Mouse (Mus musculus): Measurements from ENCODE around the gene Golga3. TPM values are rescaled to one million over a fixed set of nuclear protein-coding genes. Genes with fewer than 3 reads are reported as not detected.

The Golga3 gene
- polyA plus RNA-seq, 1 experiment from 2014 or later = 26.0 TPM

GRCm38 (mm10) chr5:110169374-110169773 is 7.1 kb upstream of the Golga3 start:
- DNase-seq (ENCODE audit: low spot score) = no peak
- no peak for ATAC-seq (ENCODE audit: low FRiP score)
- H3K36me3 ChIP-seq (ENCODE audit: control insufficient read depth, insufficient read depth, low read length) = no peaks in the 10 kb centered on the region
- no peak overlapping the region for H3K4me2 ChIP-seq (replicated peaks; ENCODE audit: low read depth, low read length)
- no peaks in the 10 kb centered on the region for H3K27me3 ChIP-seq (ENCODE audit: control insufficient read depth, insufficient read depth, low read length)
- H3K27ac ChIP-seq (ENCODE audit: low read depth, low read length) = no peak overlapping the region
- no peak overlapping the region for H3K9ac ChIP-seq (ENCODE audit: low read depth, low read length)
- no peak overlapping the region for H3K4me3 ChIP-seq (ENCODE audit: low read depth, low read length)
- H3K4me1 ChIP-seq (replicated peaks; ENCODE audit: control insufficient read depth, insufficient read depth, low read length) = no peaks in the 10 kb centered on the region
- 93% methylated on average over 4 of the region's 4 CpGs for WGBS
- H3K9me3 ChIP-seq (ENCODE audit: control insufficient read depth, low read length) = no peaks in the 10 kb centered on the region

GRCm38 (mm10) chr5:110177021-110177420 is 520 bp downstream of the Golga3 start:
- WGBS = 5% methylated on average over 19 of the region's 19 CpGs
- peak overlapping the region; percentile 64 for H3K4me2 ChIP-seq (replicated peaks; ENCODE audit: low read depth, low read length)
- peak; percentile 55; the same call in 1 of the 2 replicates for ATAC-seq (ENCODE audit: low FRiP score)
- peak overlapping the region; percentile 89 for H3K9ac ChIP-seq (ENCODE audit: low read depth, low read length)
- no peak for DNase-seq (ENCODE audit: low spot score)
- no peak overlapping the region; the same call in 1 of the 2 replicates for H3K27ac ChIP-seq (ENCODE audit: low read depth, low read length)
- no peaks in the 10 kb centered on the region for H3K4me1 ChIP-seq (replicated peaks; ENCODE audit: control insufficient read depth, insufficient read depth, low read length)
- no peaks in the 10 kb centered on the region for H3K9me3 ChIP-seq (ENCODE audit: control insufficient read depth, low read length)
- H3K27me3 ChIP-seq (ENCODE audit: control insufficient read depth, insufficient read depth, low read length) = no peaks in the 10 kb centered on the region
- H3K4me3 ChIP-seq (ENCODE audit: low read depth, low read length) = peak overlapping the region; percentile 82
- no peaks in the 10 kb centered on the region for H3K36me3 ChIP-seq (ENCODE audit: control insufficient read depth, insufficient read depth, low read length)

DNA sequence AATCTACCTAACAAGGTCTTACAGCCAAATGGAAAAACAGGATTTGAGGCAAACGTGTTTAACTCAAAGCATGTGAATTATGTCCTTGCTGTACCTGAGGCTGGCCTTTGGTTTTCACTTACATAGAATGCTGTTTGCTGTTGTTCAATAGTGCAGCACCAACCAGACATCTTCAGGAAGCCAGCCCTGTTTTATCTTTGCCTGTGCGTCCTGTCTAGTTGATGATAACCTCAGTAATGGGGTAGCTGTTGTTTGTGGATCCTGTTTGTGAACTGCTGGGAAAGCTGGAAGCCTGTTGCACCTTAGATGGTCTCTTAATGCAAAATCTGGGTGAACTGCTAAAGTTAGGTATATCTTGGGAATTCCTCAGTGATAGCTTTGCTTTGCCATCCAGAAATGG is 2.1 kb downstream of the Golga3 start:
- H3K9me3 ChIP-seq (ENCODE audit: control insufficient read depth, low read length) = no peaks in the 10 kb centered on the region
- H3K27ac ChIP-seq (ENCODE audit: low read depth, low read length) = no peak overlapping the region
- DNase-seq (ENCODE audit: low spot score) (no peak), ATAC-seq (ENCODE audit: low FRiP score) (no peak)
- 90% methylated on average over 2 of the region's 2 CpGs for WGBS
- H3K4me3 ChIP-seq (ENCODE audit: low read depth, low read length) = no peak overlapping the region
- H3K36me3 ChIP-seq (ENCODE audit: control insufficient read depth, insufficient read depth, low read length) = no peaks in the 10 kb centered on the region
- H3K4me2 ChIP-seq (replicated peaks; ENCODE audit: low read depth, low read length) = no peak overlapping the region
- no peaks in the 10 kb centered on the region for H3K4me1 ChIP-seq (replicated peaks; ENCODE audit: control insufficient read depth, insufficient read depth, low read length)
- no peak overlapping the region for H3K9ac ChIP-seq (ENCODE audit: low read depth, low read length)
- no peaks in the 10 kb centered on the region for H3K27me3 ChIP-seq (ENCODE audit: control insufficient read depth, insufficient read depth, low read length)

DNA sequence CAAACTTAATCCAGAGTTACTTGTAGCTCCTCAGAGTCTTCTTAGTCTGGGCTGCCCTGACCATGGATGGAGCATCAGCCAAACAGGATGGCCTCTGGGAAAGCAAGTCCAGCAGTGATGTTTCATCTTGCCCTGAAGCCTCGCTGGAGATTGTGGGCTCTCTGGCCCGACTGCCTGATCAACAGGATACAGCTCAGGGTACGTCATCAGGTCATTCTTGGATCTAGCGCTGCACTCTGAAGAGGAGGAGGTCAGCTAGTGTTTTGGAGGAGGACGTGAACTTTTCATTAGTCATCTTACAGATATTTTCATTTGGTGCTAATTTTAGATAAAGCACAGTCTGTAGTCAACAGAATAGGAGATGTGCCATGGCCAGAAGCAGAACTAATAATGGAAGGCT is 5.2 kb downstream of the Golga3 start:
- H3K4me2 ChIP-seq (replicated peaks; ENCODE audit: low read depth, low read length) = no peak overlapping the region
- H3K27ac ChIP-seq (ENCODE audit: low read depth, low read length) = no peak overlapping the region
- no peaks in the 10 kb centered on the region for H3K4me1 ChIP-seq (replicated peaks; ENCODE audit: control insufficient read depth, insufficient read depth, low read length)
- no peak for DNase-seq (ENCODE audit: low spot score)
- no peak overlapping the region for H3K9ac ChIP-seq (ENCODE audit: low read depth, low read length)
- WGBS = 96% methylated on average over 5 of the region's 5 CpGs
- H3K36me3 ChIP-seq (ENCODE audit: control insufficient read depth, insufficient read depth, low read length) = no peaks in the 10 kb centered on the region
- no peaks in the 10 kb centered on the region for H3K27me3 ChIP-seq (ENCODE audit: control insufficient read depth, insufficient read depth, low read length)
- H3K9me3 ChIP-seq (ENCODE audit: control insufficient read depth, low read length) = no peaks in the 10 kb centered on the region
- no peak for ATAC-seq (ENCODE audit: low FRiP score)
- H3K4me3 ChIP-seq (ENCODE audit: low read depth, low read length) = no peak overlapping the region

DNA sequence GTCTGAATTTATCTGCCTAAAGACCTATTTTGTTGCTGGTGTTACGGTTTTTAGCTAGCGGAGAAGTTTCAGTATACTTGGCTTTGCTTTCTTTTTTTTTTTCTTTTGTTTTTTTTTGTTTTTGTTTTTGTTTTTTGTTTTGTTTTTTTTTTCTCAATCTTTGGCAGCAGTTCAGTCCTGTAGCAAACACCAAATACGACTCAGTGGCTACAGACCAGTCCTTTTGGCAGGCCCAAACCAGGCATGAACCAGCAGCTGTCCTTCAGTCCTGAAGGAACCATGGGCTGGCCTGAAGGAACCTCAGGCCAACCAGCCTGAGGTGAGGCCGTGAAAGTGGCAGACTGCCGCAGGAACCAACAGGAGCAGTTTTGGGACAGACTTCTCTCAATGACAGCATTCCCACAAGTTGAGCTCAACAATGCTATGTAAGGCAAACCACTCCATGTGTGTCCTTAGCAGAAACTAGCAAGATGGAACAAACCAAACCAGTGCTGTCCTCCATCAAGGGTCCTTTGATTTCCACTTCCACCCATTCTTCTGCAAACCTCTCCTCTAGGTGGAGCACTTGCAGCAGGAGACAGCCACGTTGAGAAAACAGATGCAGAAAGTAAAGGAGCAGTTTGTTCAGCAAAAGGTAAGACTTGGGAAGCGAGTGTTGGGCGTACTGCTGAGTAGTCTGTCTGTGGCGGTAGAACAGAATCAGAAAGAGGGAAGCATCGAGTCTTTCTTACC is 26.8 kb downstream of the Golga3 start:
- Histone ChIP-seq H3K27ac (ENCODE audit: low read depth, low read length) (no peak overlapping the region), H3K9ac (ENCODE audit: low read depth, low read length) (no peak overlapping the region), H3K4me1 (replicated peaks; ENCODE audit: control insufficient read depth, insufficient read depth, low read length) (no peaks in the 10 kb centered on the region), H3K9me3 (ENCODE audit: control insufficient read depth, low read length) (no peaks in the 10 kb centered on the region), H3K36me3 (ENCODE audit: control insufficient read depth, insufficient read depth, low read length) (peaks cover 13% of the 10 kb centered on the region), H3K27me3 (ENCODE audit: control insufficient read depth, insufficient read depth, low read length) (no peaks in the 10 kb centered on the region), H3K4me2 (replicated peaks; ENCODE audit: low read depth, low read length) (no peak overlapping the region), H3K4me3 (ENCODE audit: low read depth, low read length) (no peak overlapping the region)
- DNase-seq (ENCODE audit: low spot score) (peak; percentile 12), ATAC-seq (ENCODE audit: low FRiP score) (no peak)
- WGBS = 91% methylated on average over 10 of the region's 10 CpGs

GRCm38 (mm10) chr5:110204777-110205176 is 28.3 kb downstream of the Golga3 start:
- Histone ChIP-seq H3K27ac (ENCODE audit: low read depth, low read length) (no peak overlapping the region), H3K4me1 (replicated peaks; ENCODE audit: control insufficient read depth, insufficient read depth, low read length) (no peaks in the 10 kb centered on the region), H3K9ac (ENCODE audit: low read depth, low read length) (no peak overlapping the region), H3K9me3 (ENCODE audit: control insufficient read depth, low read length) (no peaks in the 10 kb centered on the region), H3K27me3 (ENCODE audit: control insufficient read depth, insufficient read depth, low read length) (no peaks in the 10 kb centered on the region), H3K4me3 (ENCODE audit: low read depth, low read length) (no peak overlapping the region), H3K36me3 (ENCODE audit: control insufficient read depth, insufficient read depth, low read length) (peaks cover 13% of the 10 kb centered on the region), H3K4me2 (replicated peaks; ENCODE audit: low read depth, low read length) (no peak overlapping the region)
- DNase-seq (ENCODE audit: low spot score) (no peak), ATAC-seq (ENCODE audit: low FRiP score) (no peak)
- 82% methylated on average over 6 of the region's 6 CpGs for WGBS

DNA sequence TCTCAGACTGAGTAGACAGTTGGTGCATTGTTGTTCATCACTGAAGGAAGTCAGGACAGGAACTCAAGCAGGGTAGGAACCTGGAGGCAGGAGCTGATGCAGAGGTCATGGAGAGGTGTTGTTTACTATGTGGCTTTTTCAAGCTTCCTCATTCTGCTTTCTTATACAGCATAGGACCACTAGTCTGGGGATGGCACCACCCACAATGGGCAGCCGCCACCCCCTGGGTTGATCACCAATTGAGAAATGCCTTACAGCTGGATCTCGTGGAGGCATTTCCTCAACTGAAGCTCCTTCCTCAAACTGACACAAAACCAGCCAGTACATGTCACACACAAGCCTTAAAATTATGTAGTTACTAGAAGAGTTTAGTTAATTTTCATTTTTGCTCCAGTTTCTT is 34.8 kb downstream of the Golga3 start:
- Histone ChIP-seq H3K27ac (ENCODE audit: low read depth, low read length) (no peak overlapping the region), H3K4me1 (replicated peaks; ENCODE audit: control insufficient read depth, insufficient read depth, low read length) (no peaks in the 10 kb centered on the region), H3K36me3 (ENCODE audit: control insufficient read depth, insufficient read depth, low read length) (peaks cover 5% of the 10 kb centered on the region; the same call in 1 of the 2 replicates), H3K4me2 (replicated peaks; ENCODE audit: low read depth, low read length) (no peak overlapping the region), H3K27me3 (ENCODE audit: control insufficient read depth, insufficient read depth, low read length) (no peaks in the 10 kb centered on the region), H3K9me3 (ENCODE audit: control insufficient read depth, low read length) (no peaks in the 10 kb centered on the region), H3K4me3 (ENCODE audit: low read depth, low read length) (no peak overlapping the region), H3K9ac (ENCODE audit: low read depth, low read length) (no peak overlapping the region)
- DNase-seq (ENCODE audit: low spot score) = no peak
- 86% methylated on average over 2 of the region's 2 CpGs for WGBS
- no peak for ATAC-seq (ENCODE audit: low FRiP score)

DNA sequence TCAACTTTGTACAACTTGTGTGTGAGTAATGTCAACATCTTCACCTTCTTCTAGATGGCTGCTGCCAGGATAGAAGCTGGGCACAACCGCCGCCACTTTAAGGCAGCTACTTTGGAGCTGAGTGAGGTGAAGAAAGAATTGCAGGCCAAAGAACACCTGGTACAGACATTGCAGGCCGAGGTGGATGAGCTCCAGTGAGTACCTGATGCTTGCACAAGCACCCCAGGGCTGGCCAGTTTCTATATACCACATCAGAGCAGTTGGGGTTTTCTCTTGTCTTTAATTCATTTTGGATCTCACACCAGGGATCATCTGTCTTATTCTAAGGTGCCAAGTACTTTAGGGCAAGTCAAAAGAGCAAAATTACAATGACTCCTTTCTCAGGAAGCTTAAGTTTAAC is 40.3 kb downstream of the Golga3 start:
- no peaks in the 10 kb centered on the region for H3K4me1 ChIP-seq (replicated peaks; ENCODE audit: control insufficient read depth, insufficient read depth, low read length)
- H3K4me3 ChIP-seq (ENCODE audit: low read depth, low read length) = no peak overlapping the region
- no peak overlapping the region for H3K4me2 ChIP-seq (replicated peaks; ENCODE audit: low read depth, low read length)
- no peak overlapping the region for H3K9ac ChIP-seq (ENCODE audit: low read depth, low read length)
- H3K36me3 ChIP-seq (ENCODE audit: control insufficient read depth, insufficient read depth, low read length) = 0 out of 2 replicates have a peak, but pooled peaks cover 2% of the 10 kb centered on the region
- no peaks in the 10 kb centered on the region for H3K9me3 ChIP-seq (ENCODE audit: control insufficient read depth, low read length)
- WGBS = 95% methylated on average over 3 of the region's 3 CpGs
- no peak overlapping the region for H3K27ac ChIP-seq (ENCODE audit: low read depth, low read length)
- H3K27me3 ChIP-seq (ENCODE audit: control insufficient read depth, insufficient read depth, low read length) = no peaks in the 10 kb centered on the region
- DNase-seq (ENCODE audit: low spot score) (no peak), ATAC-seq (ENCODE audit: low FRiP score) (no peak)

DNA sequence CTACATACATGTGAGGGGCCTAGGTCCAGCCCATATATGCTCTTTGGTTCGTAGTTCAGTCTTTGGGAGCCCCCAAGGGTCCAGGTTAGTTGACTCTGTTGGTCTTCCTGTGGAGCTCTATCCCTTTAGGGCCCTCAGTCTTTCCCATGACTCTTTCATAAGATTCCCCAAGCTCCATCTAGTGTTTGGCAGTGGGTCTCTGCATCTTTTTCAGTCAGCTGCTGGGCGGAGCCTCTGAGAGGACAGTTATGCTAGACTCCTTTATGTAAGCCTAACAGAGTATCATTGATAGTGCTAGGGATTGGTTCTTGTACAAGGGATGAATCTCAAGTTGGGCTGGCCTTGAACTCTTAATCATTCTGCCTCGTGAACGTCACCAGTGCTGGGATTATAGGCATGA is 43.8 kb downstream of the Golga3 start:
- Histone ChIP-seq H3K9me3 (ENCODE audit: control insufficient read depth, low read length) (no peaks in the 10 kb centered on the region), H3K9ac (ENCODE audit: low read depth, low read length) (no peak overlapping the region), H3K4me3 (ENCODE audit: low read depth, low read length) (no peak overlapping the region), H3K4me2 (replicated peaks; ENCODE audit: low read depth, low read length) (no peak overlapping the region), H3K4me1 (replicated peaks; ENCODE audit: control insufficient read depth, insufficient read depth, low read length) (no peaks in the 10 kb centered on the region), H3K27ac (ENCODE audit: low read depth, low read length) (no peak overlapping the region), H3K36me3 (ENCODE audit: control insufficient read depth, insufficient read depth, low read length) (no peaks in the 10 kb centered on the region), H3K27me3 (ENCODE audit: control insufficient read depth, insufficient read depth, low read length) (no peaks in the 10 kb centered on the region)
- 94% methylated on average over 4 of the region's 4 CpGs for WGBS
- ATAC-seq (ENCODE audit: low FRiP score) (no peak), DNase-seq (ENCODE audit: low spot score) (no peak)

Data from hindbrain, embryonic 11.5 days (tissue).